Mouse (Mus musculus) hindbrain, embryonic 11.5 days (tissue): ENCODE measurements around the gene Stk24. TPM values are rescaled to one million over a fixed set of nuclear protein-coding genes. Genes with fewer than 3 reads are reported as not detected.

Experiments used
- ATAC-seq: fragments of 200-750 bp; cut with Nextera tagmentation; 2 replicates; pipeline ENCODE4 v1.8.0; 2017; ENCODE audit warnings: mild to moderate bottlenecking, moderate TSS enrichment, moderate library complexity; ENCODE audit not compliant: low FRiP score
- DNase-seq: peaks from one replicate; pipeline ENCODE4 v3.0.0-alpha.2; 2015; ENCODE audit warnings: low spot score
- H3K27ac ChIP-seq: fragments of 300-500 bp; sonication (generic); 2 replicates; pipeline ENCODE4 v1.5.1; 2014; ENCODE audit warnings: mild to moderate bottlenecking, low read depth, low read length
- H3K27me3 ChIP-seq: fragments of 300-500 bp; sonication (generic); 2 replicates; pipeline ENCODE4 v1.6.1; 2014; ENCODE audit warnings: mild to moderate bottlenecking, low read length, moderate library complexity, mixed read lengths; ENCODE audit not compliant: control insufficient read depth, insufficient read depth
- H3K36me3 ChIP-seq: fragments of 300-500 bp; sonication (generic); 2 replicates; pipeline ENCODE4 v1.6.1; 2014; ENCODE audit warnings: mild to moderate bottlenecking, low read length, moderate library complexity, mixed read lengths; ENCODE audit not compliant: control insufficient read depth, insufficient read depth
- H3K4me1 ChIP-seq: fragments of 300-500 bp; sonication (generic); replicated peaks from 2 replicates; pipeline ENCODE4 v1.6.1; 2014; ENCODE audit warnings: low read length, mixed read lengths; ENCODE audit not compliant: control insufficient read depth, insufficient read depth
- H3K4me2 ChIP-seq: fragments of 300-500 bp; sonication (generic); replicated peaks from 2 replicates; pipeline ENCODE4 v1.6.1; 2014; ENCODE audit warnings: mild to moderate bottlenecking, low read depth, low read length
- H3K4me3 ChIP-seq: fragments of 300-500 bp; sonication (generic); 2 replicates; pipeline ENCODE4 v1.5.1; 2014; ENCODE audit warnings: low read depth, low read length
- H3K9ac ChIP-seq: fragments of 300-500 bp; sonication (generic); 2 replicates; pipeline ENCODE4 v1.6.1; 2014; ENCODE audit warnings: low read depth, low read length
- H3K9me3 ChIP-seq: fragments of 300-500 bp; sonication (generic); 2 replicates; pipeline ENCODE4 v1.6.1; 2016; ENCODE audit warnings: low read length; ENCODE audit not compliant: control insufficient read depth
- WGBS: fragments of 180-500 bp; shearing (Covaris S2); extraction: QIAGEN DNeasy Blood & Tissue Kit; methylation state at CpG from one replicate; pipeline ENCODE4 v1.1.7; 2014; 5-methylcytosine and 5-hydroxymethylcytosine counted together
- polyA plus RNA-seq: library from polyadenylated mRNA; unstranded; fragments of >200 nt; fragmentation: Nextera tagmentation; extraction: Ambion mirVana; gene quantifications from 2 replicates; pipeline ENCODE4 v1.2.1, GENCODE M21; 2014

The Stk24 gene
- polyA plus RNA-seq, 1 experiment from 2014 or later: 33.3 TPM

DNA sequence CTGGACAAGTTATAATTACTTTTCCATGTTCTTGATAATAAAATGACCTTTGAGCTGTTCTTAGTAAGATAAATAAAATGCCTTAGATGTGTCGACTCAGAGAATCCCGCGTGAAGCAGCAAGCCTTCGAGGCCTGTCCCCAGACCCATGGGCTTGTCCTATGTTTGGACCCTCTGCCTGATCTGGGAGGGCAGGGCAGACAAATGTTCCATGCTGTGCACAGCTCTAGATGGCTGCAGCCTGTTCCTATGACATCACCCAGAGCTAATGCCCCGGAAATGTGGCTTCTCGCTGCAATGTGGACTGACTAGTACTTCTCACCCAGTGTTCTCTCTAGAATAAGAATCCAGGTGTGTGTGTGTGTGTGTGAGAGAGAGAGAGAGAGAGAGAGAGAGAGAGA lies 115.4 kb downstream of the Stk24 start:
- no peaks in the 10 kb centered on the region for H3K36me3 ChIP-seq
- no peak overlapping the region for H3K27ac ChIP-seq
- H3K9me3 ChIP-seq: no peaks in the 10 kb centered on the region
- H3K4me2 ChIP-seq: no peak overlapping the region
- H3K4me1 ChIP-seq: no peaks in the 10 kb centered on the region
- DNase-seq (no peak), ATAC-seq (no peak)
- H3K4me3 ChIP-seq: no peak overlapping the region
- H3K27me3 ChIP-seq: no peaks in the 10 kb centered on the region
- WGBS: 82% methylated on average over 6 of the region's 6 CpGs
- H3K9ac ChIP-seq: no peak overlapping the region

DNA sequence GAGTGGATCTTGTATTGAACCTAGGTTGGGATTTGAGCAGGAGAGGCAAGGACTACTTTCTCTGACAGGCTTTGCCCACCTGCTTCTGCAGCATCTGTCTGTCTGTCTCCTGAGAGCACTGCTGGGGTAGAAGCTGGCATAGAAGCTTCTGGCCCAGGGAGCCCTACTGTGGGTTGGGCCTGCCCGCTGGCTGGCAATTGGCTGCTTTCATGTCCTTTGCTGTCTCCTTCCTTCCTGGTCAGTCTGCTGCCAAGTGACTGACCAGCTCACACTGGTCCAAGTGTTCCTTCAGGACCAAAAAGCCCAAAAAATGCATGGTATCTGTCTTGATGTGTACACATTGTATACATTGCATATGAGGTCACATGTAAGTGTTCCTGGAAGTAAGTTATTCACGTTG lies 115.9 kb downstream of the Stk24 start:
- no peaks in the 10 kb centered on the region for H3K4me1 ChIP-seq
- 90% methylated on average over 2 of the region's 2 CpGs for WGBS
- no peak overlapping the region for H3K9ac ChIP-seq
- no peaks in the 10 kb centered on the region for H3K36me3 ChIP-seq
- no peaks in the 10 kb centered on the region for H3K27me3 ChIP-seq
- H3K27ac ChIP-seq: no peak overlapping the region
- ATAC-seq: no peak
- no peak overlapping the region for H3K4me2 ChIP-seq
- DNase-seq: no peak
- no peak overlapping the region for H3K4me3 ChIP-seq
- H3K9me3 ChIP-seq: no peaks in the 10 kb centered on the region

DNA sequence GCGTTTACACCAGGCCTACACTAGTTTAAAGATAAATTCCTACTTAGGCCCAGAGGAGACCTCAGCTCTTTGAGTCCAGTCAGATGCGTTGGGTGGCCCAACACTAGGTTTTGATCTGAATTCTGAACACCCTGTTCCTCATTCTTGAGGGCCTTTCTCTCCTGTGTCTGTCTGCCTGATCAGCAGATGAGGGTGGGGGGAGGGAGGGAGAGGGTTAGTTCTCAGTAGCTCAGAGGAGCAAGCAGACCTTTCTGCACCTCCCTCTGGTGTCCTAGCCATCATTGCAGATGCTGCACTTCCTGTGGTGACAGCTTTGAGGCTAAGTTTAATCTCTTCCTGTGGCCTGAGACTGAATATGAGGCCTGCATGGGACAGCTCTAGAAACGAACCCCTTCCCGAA lies 117.2 kb downstream of the Stk24 start:
- Histone ChIP-seq H3K9ac (no peak overlapping the region), H3K4me1 (no peaks in the 10 kb centered on the region), H3K36me3 (no peaks in the 10 kb centered on the region), H3K27ac (no peak overlapping the region), H3K27me3 (no peaks in the 10 kb centered on the region), H3K4me3 (no peak overlapping the region), H3K4me2 (no peak overlapping the region), H3K9me3 (no peaks in the 10 kb centered on the region)
- WGBS: 70% methylated on average over 4 of the region's 4 CpGs
- ATAC-seq (no peak), DNase-seq (no peak)

DNA sequence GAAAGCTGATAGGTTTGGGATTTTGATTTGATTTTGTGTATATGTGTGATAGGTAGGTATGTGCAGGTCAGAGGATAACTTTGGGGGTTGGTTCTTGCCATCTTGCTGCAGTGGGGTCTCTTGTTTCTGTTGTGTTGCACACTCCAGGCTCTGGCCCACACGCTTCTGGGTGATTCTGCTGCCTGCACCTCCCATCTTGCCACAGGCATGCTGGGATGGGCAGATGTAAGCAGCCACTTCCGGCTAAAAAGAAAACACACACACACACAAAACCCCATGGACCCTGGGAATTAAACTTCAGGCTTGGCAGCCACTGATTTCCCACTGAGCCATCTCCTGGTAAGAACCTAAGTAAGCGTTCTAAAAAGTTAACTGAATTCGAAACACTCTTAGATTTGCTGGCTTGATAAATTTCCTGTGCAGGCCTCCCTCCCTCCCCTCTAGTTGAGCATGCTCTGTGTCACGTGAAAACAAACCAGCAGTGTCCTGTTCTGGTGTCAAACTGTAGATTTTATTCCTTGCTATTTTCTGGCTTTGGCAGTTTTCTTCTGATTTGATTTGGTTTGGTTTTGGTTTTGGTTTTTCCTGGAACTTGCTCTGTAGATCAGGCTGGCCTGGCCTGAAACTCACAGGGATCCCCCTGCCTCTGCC lies 118.5 kb downstream of the Stk24 start:
- DNase-seq: no peak
- Histone ChIP-seq H3K4me3 (no peak overlapping the region), H3K27ac (no peak overlapping the region), H3K36me3 (no peaks in the 10 kb centered on the region), H3K9me3 (no peaks in the 10 kb centered on the region), H3K27me3 (no peaks in the 10 kb centered on the region), H3K4me2 (no peak overlapping the region), H3K4me1 (no peaks in the 10 kb centered on the region), H3K9ac (no peak overlapping the region)
- no peak for ATAC-seq
- 78% methylated on average over 5 of the region's 5 CpGs for WGBS

DNA sequence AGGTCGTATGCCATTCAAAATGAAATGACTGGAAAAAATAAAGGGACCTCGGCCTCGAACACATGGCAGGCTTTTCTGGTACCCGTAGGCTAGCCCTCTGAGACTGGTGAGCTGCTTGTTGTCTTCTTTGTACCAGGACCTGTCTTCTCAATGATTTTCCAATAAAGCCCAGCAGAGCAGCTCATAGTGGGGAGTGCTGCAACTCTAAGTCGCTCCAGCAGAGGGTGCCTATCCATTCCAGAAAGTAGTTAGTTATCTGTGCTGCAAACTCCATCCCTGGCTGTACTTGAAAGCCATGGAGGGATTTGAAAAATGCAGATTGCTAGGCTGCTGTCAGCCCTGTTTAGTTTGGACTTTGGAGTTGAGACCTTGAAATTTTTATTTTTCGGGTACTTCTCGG lies 120.0 kb downstream of the Stk24 start:
- Histone ChIP-seq H3K4me1 (no peaks in the 10 kb centered on the region), H3K9ac (no peak overlapping the region), H3K4me2 (no peak overlapping the region), H3K27me3 (no peaks in the 10 kb centered on the region), H3K36me3 (0 out of 2 replicates have a peak, but pooled peaks cover 2% of the 10 kb centered on the region), H3K4me3 (no peak overlapping the region), H3K27ac (no peak overlapping the region), H3K9me3 (no peaks in the 10 kb centered on the region)
- peak; percentile 78 for DNase-seq
- ATAC-seq: peak; percentile 33; the same call in 1 of the 2 replicates
- 60% methylated on average over 7 of the region's 7 CpGs for WGBS

DNA sequence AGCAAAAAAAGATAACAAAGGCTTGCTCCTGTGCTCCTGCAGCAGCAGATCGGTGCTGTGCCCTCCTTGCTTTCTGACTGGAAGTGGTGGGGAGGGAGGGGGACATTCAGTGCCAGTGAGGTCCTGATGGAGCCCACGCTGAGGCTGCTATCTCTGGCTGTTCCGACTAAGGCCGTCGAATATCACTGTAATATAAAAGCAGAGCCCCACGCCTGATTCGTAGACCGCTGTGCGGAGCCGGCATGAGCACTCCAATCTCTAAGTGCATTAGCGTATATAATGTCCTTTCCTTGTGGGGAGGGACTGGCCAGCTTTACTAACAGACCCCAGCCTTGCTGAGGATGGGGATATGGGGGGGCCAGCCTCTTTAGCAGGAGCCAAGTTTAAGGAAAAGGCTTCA lies 120.5 kb downstream of the Stk24 start:
- Histone ChIP-seq H3K4me3 (no peak overlapping the region), H3K36me3 (0 out of 2 replicates have a peak, but pooled peaks cover 2% of the 10 kb centered on the region), H3K27ac (no peak overlapping the region), H3K4me1 (no peaks in the 10 kb centered on the region), H3K9ac (no peak overlapping the region), H3K27me3 (no peaks in the 10 kb centered on the region), H3K9me3 (no peaks in the 10 kb centered on the region), H3K4me2 (no peak overlapping the region)
- no peak for DNase-seq
- WGBS: 56% methylated on average over 11 of the region's 11 CpGs
- peak; percentile 32; the same call in 1 of the 2 replicates for ATAC-seq

DNA sequence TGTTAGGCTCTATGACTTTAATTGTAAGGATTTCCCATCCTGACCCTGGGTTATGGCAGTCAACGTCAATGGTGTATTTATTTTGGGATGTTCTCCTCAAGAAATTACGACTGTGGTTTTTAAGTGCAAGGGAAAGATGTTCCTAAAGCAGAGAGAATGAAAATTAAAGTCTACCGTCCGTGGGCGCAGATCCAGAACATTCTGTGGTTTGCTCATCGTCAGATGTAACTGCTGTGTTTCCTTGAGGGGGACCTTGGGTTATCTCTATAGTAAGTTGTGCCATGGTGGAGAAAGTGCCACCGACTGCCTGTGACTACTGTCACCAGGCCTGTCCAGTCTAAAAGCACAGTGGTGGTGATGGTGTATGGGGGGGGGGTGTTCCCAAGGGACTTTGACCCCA lies 122.9 kb downstream of the Stk24 start:
- no peak overlapping the region for H3K4me3 ChIP-seq
- 0 out of 2 replicates have a peak, but pooled peaks cover 2% of the 10 kb centered on the region for H3K36me3 ChIP-seq
- no peak overlapping the region for H3K27ac ChIP-seq
- H3K9me3 ChIP-seq: no peaks in the 10 kb centered on the region
- no peaks in the 10 kb centered on the region for H3K4me1 ChIP-seq
- DNase-seq (no peak), ATAC-seq (no peak)
- no peak overlapping the region for H3K4me2 ChIP-seq
- no peaks in the 10 kb centered on the region for H3K27me3 ChIP-seq
- no peak overlapping the region for H3K9ac ChIP-seq
- 95% methylated on average over 7 of the region's 7 CpGs for WGBS

DNA sequence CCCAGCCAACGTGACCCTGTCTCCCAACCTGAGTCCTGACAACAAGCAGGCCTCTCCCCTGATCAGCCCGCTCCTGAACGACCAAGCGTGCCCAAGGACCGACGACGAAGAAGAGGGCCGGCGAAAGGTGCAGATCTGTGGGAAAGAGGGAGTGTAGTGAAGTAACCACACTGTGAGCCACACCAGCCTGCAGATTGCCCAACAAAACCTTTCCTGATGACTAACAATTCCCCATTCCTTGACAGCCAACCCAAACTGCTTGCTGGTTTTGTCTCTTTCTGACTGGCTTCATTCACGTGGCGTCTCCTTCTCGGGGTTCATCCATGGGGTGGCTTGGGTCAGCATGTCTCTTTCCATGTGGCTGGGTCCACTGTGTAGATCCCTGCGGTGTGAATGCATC lies 124.3 kb downstream of the Stk24 start:
- H3K9ac ChIP-seq: no peak overlapping the region
- H3K4me1 ChIP-seq: no peaks in the 10 kb centered on the region
- 90% methylated on average over 13 of the region's 13 CpGs for WGBS
- no peak overlapping the region for H3K4me3 ChIP-seq
- 0 out of 2 replicates have a peak, but pooled peaks cover 2% of the 10 kb centered on the region for H3K36me3 ChIP-seq
- no peaks in the 10 kb centered on the region for H3K27me3 ChIP-seq
- no peak for DNase-seq
- ATAC-seq: no peak
- no peak overlapping the region for H3K27ac ChIP-seq
- H3K4me2 ChIP-seq: no peak overlapping the region
- no peaks in the 10 kb centered on the region for H3K9me3 ChIP-seq

DNA sequence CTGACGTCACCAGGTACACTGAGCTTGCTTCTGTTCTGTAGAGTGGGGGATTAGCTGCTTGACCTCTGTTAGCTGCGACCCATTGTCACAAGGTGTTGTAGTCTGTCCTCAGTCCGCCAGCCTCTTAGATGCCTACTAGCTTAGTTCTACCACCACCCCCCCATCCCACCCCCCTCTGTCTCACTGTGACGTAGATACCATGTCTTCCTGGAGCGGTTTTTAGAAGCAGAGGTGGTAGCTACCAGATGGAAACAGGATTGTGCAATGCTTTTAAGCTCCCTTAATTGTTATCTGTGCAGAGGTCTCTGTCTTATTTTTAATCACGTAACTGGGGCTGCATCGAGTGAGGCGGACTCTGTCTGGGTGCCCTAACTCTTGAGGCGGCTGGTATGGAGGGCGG lies 124.9 kb downstream of the Stk24 start:
- Histone ChIP-seq H3K27ac (no peak overlapping the region), H3K4me3 (no peak overlapping the region), H3K4me2 (no peak overlapping the region), H3K4me1 (no peaks in the 10 kb centered on the region), H3K36me3 (0 out of 2 replicates have a peak, but pooled peaks cover 2% of the 10 kb centered on the region), H3K9me3 (no peaks in the 10 kb centered on the region), H3K9ac (no peak overlapping the region), H3K27me3 (no peaks in the 10 kb centered on the region)
- DNase-seq: no peak
- 95% methylated on average over 10 of the region's 10 CpGs for WGBS
- ATAC-seq: no peak
